Mouse (Mus musculus): ENCODE measurements around the gene Uqcc1. TPM values are rescaled to one million over a fixed set of nuclear protein-coding genes. Genes with fewer than 3 reads are reported as not detected.

Uqcc1 gene
- 53.2 and 53.6 TPM in 2 replicates for polyA plus RNA-seq (2015; fragmentation: Nextera tagmentation; extraction: Ambion mirVana)

GRCm38 (mm10) chr2:155929531-155930442 is at the start of gene Uqcc1:
Gene Uqcc1 (minus strand): TSS chr2:155930310.

DNA sequence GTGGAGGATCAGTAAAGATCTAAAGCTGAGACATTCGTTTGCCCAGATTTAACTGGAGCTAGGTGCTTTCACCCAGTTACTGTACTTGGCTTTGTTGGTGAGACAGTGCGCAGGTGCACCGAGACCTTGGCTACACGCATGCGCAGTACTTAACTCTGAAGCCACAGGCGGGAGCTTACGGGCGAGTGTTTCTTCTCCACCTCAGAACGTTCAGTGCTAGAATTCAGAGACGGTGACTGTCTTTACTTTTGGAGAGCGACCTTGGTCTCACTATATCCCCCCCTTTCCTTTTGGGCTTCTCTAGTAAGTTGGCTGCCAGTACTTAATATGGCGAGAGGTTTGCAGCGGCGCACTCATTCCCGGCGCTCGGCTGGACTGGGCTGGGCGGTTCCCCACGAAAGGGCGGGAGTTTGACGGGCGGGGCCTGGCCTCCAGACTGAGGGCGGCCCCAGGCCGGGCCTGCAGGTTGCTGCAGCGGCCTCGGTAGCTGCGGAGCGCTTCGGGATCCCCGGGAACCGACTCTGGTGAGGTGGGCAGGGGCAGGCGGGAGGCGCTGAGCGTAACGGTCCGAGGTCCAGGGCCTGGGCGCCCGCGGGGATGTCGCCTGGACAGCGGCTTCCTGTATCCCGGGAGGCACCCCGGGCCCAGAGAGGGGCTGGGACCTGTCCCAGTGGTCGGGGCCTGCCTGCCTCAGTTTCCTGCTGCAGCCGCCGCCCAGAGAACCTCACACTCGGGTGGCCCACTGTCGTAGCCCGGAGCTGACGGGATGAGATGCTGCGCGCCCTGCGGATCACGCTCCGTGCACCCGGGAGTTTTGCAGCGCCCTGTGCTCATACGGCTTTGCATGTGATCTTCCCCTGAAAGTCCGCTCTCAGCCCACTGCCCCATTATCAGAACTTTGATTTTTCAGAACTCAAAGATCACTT is 26.3 kb upstream of the Uqcc1 start, which contains the start of gene Cep250:
Gene Cep250, plus strand, starts transcription at position 325 of the 926 bp plus-strand sequence.

DNA sequence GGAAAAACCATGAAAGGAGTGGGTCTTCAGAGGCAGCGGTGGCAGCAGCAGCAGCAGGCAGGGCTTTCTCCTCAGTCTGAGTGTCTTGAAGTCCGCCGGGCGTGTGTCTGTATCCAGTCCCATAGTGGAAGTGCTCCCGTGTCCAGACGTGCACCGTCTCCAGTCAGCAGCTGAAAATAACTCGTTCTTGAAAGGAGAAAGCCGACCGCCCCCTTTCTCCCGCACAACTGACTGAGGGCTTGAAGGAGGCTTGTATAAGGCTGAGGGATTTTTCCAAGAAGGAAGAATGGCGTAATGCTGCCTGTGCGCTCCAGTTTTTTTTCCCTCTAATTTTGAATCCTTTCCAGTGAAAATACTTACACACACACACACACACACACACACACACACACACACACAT is 15.0 kb upstream of the Uqcc1 start, which contains the start of gene Gdf5:
Gene Gdf5, minus strand, starts transcription at position 244 of the 400 bp plus-strand sequence.

GRCm38 (mm10) chr2:155940681-155941080 is 10.6 kb upstream of the Uqcc1 start, which contains the start of gene Gm15557:
Gene Gm15557 (plus strand): TSS chr2:155940728.

GRCm38 (mm10) chr2:155834732-155835131 is 95.4 kb downstream of the Uqcc1 start, which contains the start of gene Fam83c:
Gene Fam83c (minus strand): TSS chr2:155834854.

DNA sequence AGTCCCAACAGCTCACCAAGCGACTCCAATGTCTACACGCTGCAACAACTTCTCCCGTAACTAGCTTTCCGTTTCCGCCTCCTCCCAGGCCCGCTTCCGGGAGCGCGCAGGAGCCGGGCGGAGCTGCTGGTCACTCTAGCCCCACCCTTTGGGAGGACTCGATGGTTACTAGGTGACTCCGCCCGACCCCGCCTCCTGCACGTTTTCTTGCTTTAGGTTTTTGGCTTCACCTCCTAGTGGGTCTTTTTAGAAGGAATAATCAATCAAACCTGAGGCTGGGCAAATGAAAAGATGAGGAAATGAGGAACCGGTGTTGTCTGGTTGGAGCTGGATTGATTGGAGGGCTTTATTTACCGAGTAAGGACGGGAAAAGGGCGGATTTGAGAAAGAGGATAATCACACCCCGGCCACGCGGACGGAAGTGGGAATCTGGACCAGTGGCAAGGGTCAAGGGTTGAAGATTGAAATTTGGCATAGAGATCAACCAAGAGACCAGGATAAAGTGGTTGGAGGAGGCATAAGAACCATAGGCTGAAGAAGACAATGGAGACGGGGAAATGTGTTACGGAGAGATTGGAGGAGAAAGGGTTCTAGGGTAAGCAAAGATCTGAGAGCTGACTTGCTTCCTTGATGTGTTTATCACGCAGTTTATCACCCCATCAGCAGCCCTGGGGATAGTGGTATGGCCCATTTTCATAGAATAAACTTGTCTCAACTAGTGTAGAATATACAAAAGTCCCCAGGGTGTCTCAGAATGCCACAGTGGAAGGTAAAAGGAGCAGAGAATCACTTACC is 103.3 kb downstream of the Uqcc1 start, which contains the start of gene Eif6:
Gene Eif6, minus strand, starts transcription at position 296 of the 795 bp plus-strand sequence.

GRCm38 (mm10) chr2:155819392-155819448 is 110.9 kb downstream of the Uqcc1 start, which contains the start of gene BC029722:
Gene BC029722 (minus strand): TSS chr2:155819426.

Other genes with a start within 250 kb of the Uqcc1 start
- gene Trpc4ap, start 237.9 kb downstream of the Uqcc1 start, polyA plus RNA-seq (2015; fragmentation: Nextera tagmentation; extraction: Ambion mirVana) = 67.5 and 69.9 TPM in 2 replicates
- 23.0 and 25.7 TPM in 2 replicates for gene Edem2, start 200.8 kb downstream of the Uqcc1 start, polyA plus RNA-seq (2015; fragmentation: Nextera tagmentation; extraction: Ambion mirVana)
- gene Gm17581, start 194.4 kb downstream of the Uqcc1 start, polyA plus RNA-seq (2015; fragmentation: Nextera tagmentation; extraction: Ambion mirVana) = not detected in 2 replicates
- gene Procr, start 179.2 kb downstream of the Uqcc1 start, polyA plus RNA-seq (2015; fragmentation: Nextera tagmentation; extraction: Ambion mirVana) = 7.4 and 8.4 TPM in 2 replicates
- 0.04 and 0.07 TPM in 2 replicates for gene Mmp24, start 155.0 kb downstream of the Uqcc1 start, polyA plus RNA-seq (2015; fragmentation: Nextera tagmentation; extraction: Ambion mirVana)
- gene BC029722, start 110.9 kb downstream of the Uqcc1 start, polyA plus RNA-seq (2015; fragmentation: Nextera tagmentation; extraction: Ambion mirVana) = 36.9 and 43.0 TPM in 2 replicates
- 139 and 163 TPM in 2 replicates for gene Eif6, start 103.4 kb downstream of the Uqcc1 start, polyA plus RNA-seq (2015; fragmentation: Nextera tagmentation; extraction: Ambion mirVana)
- 0.11 and 0.14 TPM in 2 replicates for gene Fam83c, start 95.5 kb downstream of the Uqcc1 start, polyA plus RNA-seq (2015; fragmentation: Nextera tagmentation; extraction: Ambion mirVana)
- gene Gm15557, start 10.4 kb upstream of the Uqcc1 start, polyA plus RNA-seq (2015; fragmentation: Nextera tagmentation; extraction: Ambion mirVana) = 0.21 TPM in 1 of 2 replicates, not detected in the other
- gene Gdf5, start 15.1 kb upstream of the Uqcc1 start, polyA plus RNA-seq (2015; fragmentation: Nextera tagmentation; extraction: Ambion mirVana) = 14.6 and 16.2 TPM in 2 replicates
- gene Cep250, start 26.1 kb upstream of the Uqcc1 start, polyA plus RNA-seq (2015; fragmentation: Nextera tagmentation; extraction: Ambion mirVana) = 4.9 and 6.3 TPM in 2 replicates
- 0.18 and 0.23 TPM in 2 replicates for gene 6430550D23Rik, start 77.7 kb upstream of the Uqcc1 start, polyA plus RNA-seq (2015; fragmentation: Nextera tagmentation; extraction: Ambion mirVana)
- gene Ergic3, start 77.7 kb upstream of the Uqcc1 start, polyA plus RNA-seq (2015; fragmentation: Nextera tagmentation; extraction: Ambion mirVana) = 121 and 140 TPM in 2 replicates
- gene Fer1l4, start 122.6 kb upstream of the Uqcc1 start, polyA plus RNA-seq (2015; fragmentation: Nextera tagmentation; extraction: Ambion mirVana) = 10.7 and 11.6 TPM in 2 replicates
- gene Spag4, start 134.9 kb upstream of the Uqcc1 start, polyA plus RNA-seq (2015; fragmentation: Nextera tagmentation; extraction: Ambion mirVana) = 1.2 and 1.8 TPM in 2 replicates
- 31.5 and 34.3 TPM in 2 replicates for gene Cpne1, start 181.7 kb upstream of the Uqcc1 start, polyA plus RNA-seq (2015; fragmentation: Nextera tagmentation; extraction: Ambion mirVana)
- 9.8 and 15.9 TPM in 2 replicates for gene Rbm12, start 181.7 kb upstream of the Uqcc1 start, polyA plus RNA-seq (2015; fragmentation: Nextera tagmentation; extraction: Ambion mirVana)
- 6.3 and 6.7 TPM in 2 replicates for gene Gm28036, start 196.8 kb upstream of the Uqcc1 start, polyA plus RNA-seq (2015; fragmentation: Nextera tagmentation; extraction: Ambion mirVana)
- 362 and 366 TPM in 2 replicates for gene Romo1, start 213.7 kb upstream of the Uqcc1 start, polyA plus RNA-seq (2015; fragmentation: Nextera tagmentation; extraction: Ambion mirVana)
- gene Nfs1, start 213.9 kb upstream of the Uqcc1 start, polyA plus RNA-seq (2015; fragmentation: Nextera tagmentation; extraction: Ambion mirVana) = 28.1 and 30.0 TPM in 2 replicates
- 324 and 348 TPM in 2 replicates for gene Rbm39, start 249.9 kb upstream of the Uqcc1 start, polyA plus RNA-seq (2015; fragmentation: Nextera tagmentation; extraction: Ambion mirVana)

All from urinary bladder, postnatal 0 days (tissue).